Mouse (Mus musculus) heart, embryonic 16.5 days (tissue): Measurements from ENCODE around the gene Gm15093. TPM values are rescaled to one million over a fixed set of nuclear protein-coding genes. Genes with fewer than 3 reads are reported as not detected.
"Not testable (repeated sequence)": the region's sequence is repeated elsewhere in the genome, so short reads cannot be mapped to it uniquely, and the experiment has no call there.

ENCODE experiments used
- ATAC-seq: fragments of 200-750 bp; cut with Nextera tagmentation; replicated peaks from 2 replicates; pipeline ENCODE4 v1.8.0; 2017; ENCODE audit warnings: moderate number of reproducible peaks; ENCODE audit not compliant: insufficient read depth, low FRiP score; ENCODE audit errors: extremely low read depth
- H3K27ac ChIP-seq: fragments of 300-500 bp; sonication (generic); 2 replicates; pipeline ENCODE4 v1.5.1; 2014; ENCODE audit warnings: mild to moderate bottlenecking, low read length, control low read depth, moderate library complexity
- H3K27me3 ChIP-seq: fragments of 300-500 bp; sonication (generic); 2 replicates; pipeline ENCODE4 v1.6.1; 2014; ENCODE audit warnings: low read length, mixed read lengths; ENCODE audit not compliant: control insufficient read depth, insufficient read depth
- H3K36me3 ChIP-seq: fragments of 300-500 bp; sonication (generic); 2 replicates; pipeline ENCODE4 v1.6.1; 2014; ENCODE audit not compliant: control insufficient read depth, insufficient read depth
- H3K4me1 ChIP-seq: fragments of 300-500 bp; sonication (generic); 2 replicates; pipeline ENCODE4 v1.6.1; 2014; ENCODE audit warnings: low read length, mixed read lengths; ENCODE audit not compliant: control insufficient read depth, insufficient read depth
- H3K4me2 ChIP-seq: fragments of 300-500 bp; sonication (generic); 2 replicates; pipeline ENCODE4 v1.6.1; 2014; ENCODE audit warnings: low read depth, mild to moderate bottlenecking, control low read depth, low read length
- H3K4me3 ChIP-seq: fragments of 300-500 bp; sonication (generic); 2 replicates; pipeline ENCODE4 v1.5.1; 2014; ENCODE audit warnings: mild to moderate bottlenecking, control low read depth, low read length
- H3K9ac ChIP-seq: fragments of 300-500 bp; sonication (generic); 2 replicates; pipeline ENCODE4 v1.6.1; 2014; ENCODE audit warnings: low read length, control low read depth
- H3K9me3 ChIP-seq: fragments of 300-500 bp; sonication (generic); replicated peaks from 2 replicates; pipeline ENCODE4 v1.6.1; 2016; ENCODE audit warnings: low read length; ENCODE audit not compliant: control insufficient read depth
- WGBS: fragments of 180-500 bp; shearing (Covaris S2); extraction: QIAGEN DNeasy Blood & Tissue Kit; methylation state at CpG from one replicate; pipeline ENCODE4 v1.1.7; 2014; 5-methylcytosine and 5-hydroxymethylcytosine counted together
- polyA plus RNA-seq: library from polyadenylated mRNA; unstranded; fragments of >200 nt; fragmentation: Nextera tagmentation; extraction: Ambion mirVana; gene quantifications from 2 replicates; pipeline ENCODE4 v1.2.1, GENCODE M21; 2015

Gm15093 gene
- polyA plus RNA-seq: not detected in 2 replicates

DNA sequence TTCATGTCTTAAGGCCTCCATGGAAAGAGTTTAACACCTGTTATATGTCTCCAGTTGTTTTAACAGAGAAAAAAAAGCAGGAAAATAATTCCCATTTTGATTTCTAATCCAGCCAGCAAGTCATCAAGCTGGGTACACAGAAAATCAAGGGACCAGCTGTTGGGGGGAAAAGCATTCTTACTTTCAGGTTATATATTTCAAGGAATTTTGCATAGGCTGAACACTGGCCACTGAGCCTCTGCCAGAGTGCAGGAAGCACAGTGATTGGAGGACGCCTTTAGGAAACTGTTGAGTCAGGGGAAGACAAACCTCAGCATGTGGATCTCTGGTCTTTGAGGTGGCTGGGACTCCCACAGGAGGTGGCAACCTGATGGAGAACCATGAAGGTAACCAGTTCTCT, at the start of gene Gm15093:
Gene Gm15093 (plus strand): TSS at position 301 of the 400 bp plus-strand sequence.
- ATAC-seq, H3K4me1 ChIP-seq, H3K9ac ChIP-seq, H3K36me3 ChIP-seq, H3K4me3 ChIP-seq, H3K27me3 ChIP-seq, H3K4me2 ChIP-seq, H3K27ac ChIP-seq, H3K9me3 ChIP-seq: not testable (repeated sequence)
- no CpG with 5 or more reads among the region's 1 CpGs for WGBS

Other genes with a start within 250 kb of the Gm15093 start
- gene Ott, start 198.1 kb upstream of the Gm15093 start, polyA plus RNA-seq: not detected in 2 replicates
- not detected in 2 replicates for gene Gm15085, start 175.2 kb downstream of the Gm15093 start, polyA plus RNA-seq